Mouse (Mus musculus) kidney, adult 2 months (tissue): ENCODE data around the gene Pcnx2. TPM values are rescaled to one million over a fixed set of nuclear protein-coding genes. Genes with fewer than 3 reads are reported as not detected.

Experiments used
- DNase-seq: peaks from one replicate; pipeline ENCODE4 v3.0.0; 2021
- H3K27ac ChIP-seq: fragments of 200-500 bp; 2 replicates; pipeline ENCODE4 v1.5.1; 2012; ENCODE audit warnings: low read depth, low read length, control low read depth, inconsistent platforms; ENCODE audit not compliant: insufficient read depth
- H3K27me3 ChIP-seq: fragments of 200-500 bp; replicated peaks from 2 replicates; pipeline ENCODE4 v1.6.1; 2012; ENCODE audit warnings: mild to moderate bottlenecking, moderate library complexity, low read length, inconsistent platforms; ENCODE audit not compliant: control insufficient read depth, insufficient read depth
- H3K36me3 ChIP-seq: fragments of 200-500 bp; 2 replicates; pipeline ENCODE4 v1.6.1; 2012; ENCODE audit warnings: mild to moderate bottlenecking, moderate library complexity, low read length, inconsistent platforms; ENCODE audit not compliant: control insufficient read depth, insufficient read depth
- H3K4me1 ChIP-seq: fragments of 200-500 bp; 2 replicates; pipeline ENCODE4 v1.6.1; 2011; ENCODE audit warnings: low read length; ENCODE audit not compliant: control insufficient read depth, insufficient read depth
- H3K4me3 ChIP-seq: fragments of 200-500 bp; 2 replicates; pipeline ENCODE4 v1.5.1; 2011; ENCODE audit warnings: mild to moderate bottlenecking, low read depth, low read length, control low read depth; ENCODE audit not compliant: insufficient read depth
- CTCF ChIP-seq: fragments of 200-500 bp; conservative IDR thresholded peaks from 2 replicates; pipeline ENCODE4 v1.5.1; 2011; ENCODE audit warnings: low read depth, mild to moderate bottlenecking, control low read depth, low read length, moderate library complexity, mixed read lengths; ENCODE audit not compliant: insufficient read depth, insufficient read length
- POLR2A ChIP-seq: fragments of 200-500 bp; IDR thresholded peaks from one replicate; pipeline ENCODE4 v1.6.1; 2011; ENCODE audit warnings: low read depth, low read length, control low read depth
- WGBS: fragments of 180-500 bp; shearing (Covaris S2); methylation state at CpG from one replicate; pipeline ENCODE4 v1.1.7; 2018; 5-methylcytosine and 5-hydroxymethylcytosine counted together
- polyA plus RNA-seq: library from polyadenylated mRNA; depleted of rRNA; stranded (reverse); fragments of >200 nt; gene quantifications from 2 replicates; pipeline ENCODE4 v1.2.3, GENCODE M21; 2012; rRNA removed

Gene Pcnx2
- polyA plus RNA-seq, result 0.20 and 0.23 TPM in 2 replicates

- Histone ChIP-seq H3K4me3 (no peak within 1 kb of the TSS), H3K27me3 (no peaks in the 10 kb centered on the region), H3K36me3 (no peaks in the 10 kb centered on the region), H3K4me1 (no peaks in the 10 kb centered on the region), H3K27ac (no peak within 1 kb of the TSS)
- TF ChIP-seq POLR2A (no peak), CTCF (no peak)
- 7% methylated on average over 44 of the region's 44 CpGs for WGBS
- DNase-seq, result no peak
These were observed at the start of gene Pcnx2 for GRCm38 (mm10) chr8:125897868-125898788. Gene Pcnx2 (minus strand): TSS chr8:125898317.

- no peaks in the 10 kb centered on the region; the same call in 1 of the 2 replicates for H3K4me1 ChIP-seq
- no peak overlapping the region for H3K27ac ChIP-seq
- no peak overlapping the region for H3K4me3 ChIP-seq
- DNase-seq, result no peak
- WGBS, result 55% methylated on average over 4 of the region's 4 CpGs
- no peaks in the 10 kb centered on the region for H3K36me3 ChIP-seq
- TF ChIP-seq POLR2A (no peak), CTCF (no peak)
- no peaks in the 10 kb centered on the region for H3K27me3 ChIP-seq
These were observed 46.4 kb upstream of the Pcnx2 start for GRCm38 (mm10) chr8:125944511-125944910.

- Histone ChIP-seq H3K4me1 (0 out of 2 replicates have a peak, but pooled peaks cover 3% of the 10 kb centered on the region), H3K27ac (no peak overlapping the region), H3K4me3 (no peak overlapping the region), H3K36me3 (no peaks in the 10 kb centered on the region), H3K27me3 (no peaks in the 10 kb centered on the region)
- TF ChIP-seq CTCF (peak; percentile 80), POLR2A (no peak)
- 31% methylated on average over 9 of the region's 9 CpGs for WGBS
- DNase-seq, result peak; percentile 67
These were observed 37.5 kb upstream of the Pcnx2 start for GRCm38 (mm10) chr8:125935649-125936048.

DNA sequence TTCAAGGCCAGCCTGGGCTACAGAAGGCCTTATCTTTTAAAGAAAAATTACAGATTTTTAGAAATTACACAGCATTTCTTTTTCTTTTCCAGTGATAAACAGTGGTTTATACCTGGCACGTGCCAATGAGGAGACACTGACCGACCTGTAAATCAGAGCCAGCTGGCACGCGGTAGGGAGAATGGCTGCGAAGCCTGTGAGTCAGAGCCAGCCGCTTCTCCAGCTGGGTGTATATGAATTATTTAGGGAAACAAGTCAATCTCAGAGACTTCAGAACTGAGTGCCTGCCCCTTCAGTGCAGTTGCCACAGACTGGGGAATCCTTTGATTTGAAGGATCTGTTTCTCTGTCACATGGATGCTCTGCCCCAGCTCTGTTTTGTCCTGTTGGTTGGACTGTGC is 33.7 kb upstream of the Pcnx2 start:
- DNase-seq, result no peak
- WGBS, result 92% methylated on average over 6 of the region's 6 CpGs
- no peak overlapping the region for H3K4me3 ChIP-seq

DNA sequence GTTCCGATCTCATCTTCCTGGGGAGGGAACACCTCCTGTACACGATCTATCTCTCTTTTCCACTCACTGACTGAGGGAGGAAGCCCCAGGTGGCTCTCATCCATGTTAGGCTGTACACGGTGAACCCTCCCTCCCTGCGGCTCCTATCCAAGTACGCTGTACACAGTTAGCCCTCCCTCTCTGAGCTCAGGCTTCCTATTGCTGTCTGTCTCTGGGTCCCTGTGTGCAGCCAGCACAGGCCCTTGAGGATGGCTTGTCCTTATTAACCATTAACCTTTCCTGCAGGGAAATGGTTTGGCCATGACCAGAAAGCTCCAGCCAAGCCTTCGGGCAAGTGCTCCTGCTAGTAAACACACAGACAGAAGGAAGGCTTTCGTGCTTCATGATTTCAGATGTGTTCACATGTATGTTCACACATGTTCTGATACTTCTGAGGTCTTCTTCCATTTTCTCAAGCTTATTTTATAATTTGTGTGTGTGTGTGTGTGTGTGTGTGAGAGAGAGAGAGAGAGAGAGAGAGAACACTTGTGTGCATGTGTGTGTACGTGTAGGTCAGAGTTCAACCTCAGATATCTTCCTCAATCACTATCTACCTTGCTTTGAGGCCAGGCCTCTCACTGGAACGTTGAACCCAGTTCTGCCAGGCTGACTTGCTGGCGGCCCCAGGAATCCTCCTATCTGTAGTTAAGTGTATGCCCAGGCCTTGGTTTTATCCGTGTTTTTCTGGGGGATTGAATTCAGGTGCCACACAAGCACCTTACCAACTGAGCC is 32.3 kb upstream of the Pcnx2 start:
- Histone ChIP-seq H3K27me3 (no peaks in the 10 kb centered on the region), H3K4me1 (peaks cover 6% of the 10 kb centered on the region; the same call in 1 of the 2 replicates), H3K27ac (peak overlapping the region; percentile 61), H3K4me3 (no peak overlapping the region), H3K36me3 (no peaks in the 10 kb centered on the region)
- 46% methylated on average over 11 of the region's 11 CpGs for WGBS
- peak; percentile 88 for DNase-seq
- TF ChIP-seq POLR2A, result no peak
- no peak for TF ChIP-seq CTCF

More for the DNA sequence above, 33.7 kb upstream of the Pcnx2 start:
- H3K4me1 ChIP-seq, result peaks cover 6% of the 10 kb centered on the region; the same call in 1 of the 2 replicates
- TF ChIP-seq POLR2A (no peak), CTCF (no peak)
- no peaks in the 10 kb centered on the region for H3K36me3 ChIP-seq
- H3K27me3 ChIP-seq, result no peaks in the 10 kb centered on the region
- no peak overlapping the region for H3K27ac ChIP-seq

GRCm38 (mm10) chr8:125926636-125927035 is 28.5 kb upstream of the Pcnx2 start:
- Histone ChIP-seq H3K4me1 (peaks cover 14% of the 10 kb centered on the region; the same call in 1 of the 2 replicates), H3K36me3 (no peaks in the 10 kb centered on the region), H3K4me3 (no peak overlapping the region), H3K27ac (no peak overlapping the region), H3K27me3 (no peaks in the 10 kb centered on the region)
- no peak for DNase-seq
- 80% methylated on average over 4 of the region's 4 CpGs for WGBS
- TF ChIP-seq CTCF (no peak), POLR2A (no peak)

DNA sequence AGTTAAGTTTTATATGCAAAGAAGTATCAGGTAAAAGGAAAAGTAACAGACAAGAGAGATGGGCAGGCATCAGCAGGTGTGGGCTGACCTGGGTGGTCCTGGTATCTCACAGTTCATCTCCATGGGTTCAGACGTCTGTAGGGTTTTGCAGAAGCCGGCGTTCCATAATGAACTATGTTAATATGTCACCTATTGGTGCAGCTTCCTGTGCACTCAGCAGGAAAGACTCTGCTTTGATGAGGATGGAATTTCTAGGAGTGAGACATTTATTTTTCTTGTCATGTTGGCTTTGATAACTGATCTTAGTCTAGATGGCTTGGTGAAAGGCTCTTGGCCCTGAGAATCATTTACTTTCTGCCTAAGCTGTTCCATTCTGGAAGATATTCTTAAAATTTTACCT is 24.2 kb upstream of the Pcnx2 start:
- Histone ChIP-seq H3K4me1 (peaks cover 30% of the 10 kb centered on the region), H3K36me3 (no peaks in the 10 kb centered on the region), H3K4me3 (no peak overlapping the region), H3K27me3 (no peaks in the 10 kb centered on the region), H3K27ac (peak overlapping the region; percentile 57; the same call in 1 of the 2 replicates)
- 25% methylated on average over 3 of the region's 3 CpGs for WGBS
- DNase-seq, result peak; percentile 65
- no peak for TF ChIP-seq POLR2A
- no peak for TF ChIP-seq CTCF
